Mouse (Mus musculus): ENCODE data around the gene Sh3bgrl. TPM values are rescaled to one million over a fixed set of nuclear protein-coding genes. Genes with fewer than 3 reads are reported as not detected.

The Sh3bgrl gene
- polyA plus RNA-seq, 1 experiment from 2014 or later: 124 TPM

GRCm38 (mm10) chrX:109189607-109190006, 94.4 kb downstream of the Sh3bgrl start:
- Histone ChIP-seq H3K9ac (no peak overlapping the region), H3K9me3 (no peaks in the 10 kb centered on the region), H3K4me2 (no peak overlapping the region), H3K4me1 (no peaks in the 10 kb centered on the region), H3K27ac (no peak overlapping the region), H3K27me3 (replicated peaks) (no peaks in the 10 kb centered on the region), H3K4me3 (replicated peaks) (no peak overlapping the region), H3K36me3 (no peaks in the 10 kb centered on the region)
- 83% methylated on average over 4 of the region's 4 CpGs for WGBS
- ATAC-seq (ENCODE audit: insufficient read depth, low FRiP score, low read depth): no peak

GRCm38 (mm10) chrX:109190969-109191368, 95.8 kb downstream of the Sh3bgrl start:
- Histone ChIP-seq H3K27me3 (replicated peaks) (no peaks in the 10 kb centered on the region), H3K9me3 (no peaks in the 10 kb centered on the region), H3K27ac (no peak overlapping the region), H3K4me3 (replicated peaks) (no peak overlapping the region), H3K4me2 (no peak overlapping the region), H3K9ac (no peak overlapping the region), H3K4me1 (no peaks in the 10 kb centered on the region), H3K36me3 (no peaks in the 10 kb centered on the region)
- 53% methylated on average over 4 of the region's 4 CpGs for WGBS
- ATAC-seq (ENCODE audit: insufficient read depth, low FRiP score, low read depth): no peak

- no peaks in the 10 kb centered on the region for H3K27me3 ChIP-seq (replicated peaks)
- H3K4me1 ChIP-seq: no peaks in the 10 kb centered on the region
- H3K4me3 ChIP-seq (replicated peaks): no peak overlapping the region
- WGBS: 52% methylated on average over 4 of the region's 4 CpGs
- no peak overlapping the region for H3K4me2 ChIP-seq
- no peaks in the 10 kb centered on the region for H3K9me3 ChIP-seq
- H3K36me3 ChIP-seq: no peaks in the 10 kb centered on the region
- H3K27ac ChIP-seq: no peak overlapping the region
- no peak overlapping the region for H3K9ac ChIP-seq
- no peak for ATAC-seq (ENCODE audit: insufficient read depth, low FRiP score, low read depth)
Observed at GRCm38 (mm10) chrX:109191436-109191835, 96.3 kb downstream of the Sh3bgrl start.

- no peak within 1 kb of the TSS for H3K9ac ChIP-seq
- no peaks in the 10 kb centered on the region for H3K4me1 ChIP-seq
- no peak within 1 kb of the TSS for H3K4me2 ChIP-seq
- ATAC-seq (ENCODE audit: insufficient read depth, low FRiP score, low read depth): no peak
- WGBS: 62% methylated on average over 4 of the region's 4 CpGs
- H3K27ac ChIP-seq: no peak within 1 kb of the TSS
- H3K27me3 ChIP-seq (replicated peaks): no peaks in the 10 kb centered on the region
- H3K36me3 ChIP-seq: no peaks in the 10 kb centered on the region
- H3K4me3 ChIP-seq (replicated peaks): no peak within 1 kb of the TSS
- no peaks in the 10 kb centered on the region for H3K9me3 ChIP-seq
Observed at GRCm38 (mm10) chrX:109196468-109196867, 101.3 kb downstream of the Sh3bgrl start, which contains the start of gene Gm6377. Gene Gm6377 (plus strand): TSS chrX:109196756.

- H3K4me3 ChIP-seq (replicated peaks): no peak overlapping the region
- no peaks in the 10 kb centered on the region for H3K4me1 ChIP-seq
- no peaks in the 10 kb centered on the region for H3K36me3 ChIP-seq
- H3K27ac ChIP-seq: no peak overlapping the region
- no peaks in the 10 kb centered on the region for H3K27me3 ChIP-seq (replicated peaks)
- H3K4me2 ChIP-seq: no peak overlapping the region
- no peak for ATAC-seq (ENCODE audit: insufficient read depth, low FRiP score, low read depth)
- no peaks in the 10 kb centered on the region for H3K9me3 ChIP-seq
- H3K9ac ChIP-seq: no peak overlapping the region
Observed at GRCm38 (mm10) chrX:109207843-109208242, 112.7 kb downstream of the Sh3bgrl start.

- Histone ChIP-seq H3K27ac (no peak overlapping the region), H3K9ac (no peak overlapping the region), H3K4me1 (no peaks in the 10 kb centered on the region), H3K4me2 (no peak overlapping the region), H3K36me3 (no peaks in the 10 kb centered on the region), H3K4me3 (replicated peaks) (no peak overlapping the region), H3K9me3 (no peaks in the 10 kb centered on the region), H3K27me3 (replicated peaks) (no peaks in the 10 kb centered on the region)
- no peak for ATAC-seq (ENCODE audit: insufficient read depth, low FRiP score, low read depth)
- WGBS: 84% methylated on average over 1 of the region's 1 CpGs
Observed at GRCm38 (mm10) chrX:109228720-109229119, 133.6 kb downstream of the Sh3bgrl start.

GRCm38 (mm10) chrX:109235383-109236036, 140.3 kb downstream of the Sh3bgrl start:
- WGBS: 85% methylated on average over 3 of the region's 3 CpGs
- no peak for ATAC-seq (ENCODE audit: insufficient read depth, low FRiP score, low read depth)
- H3K27me3 ChIP-seq (replicated peaks): no peaks in the 10 kb centered on the region
- H3K9ac ChIP-seq: no peak overlapping the region
- H3K27ac ChIP-seq: no peak overlapping the region
- no peak overlapping the region for H3K4me3 ChIP-seq (replicated peaks)
- no peaks in the 10 kb centered on the region for H3K36me3 ChIP-seq
- H3K4me1 ChIP-seq: no peaks in the 10 kb centered on the region
- no peak overlapping the region for H3K4me2 ChIP-seq
- no peaks in the 10 kb centered on the region for H3K9me3 ChIP-seq

- H3K4me3 ChIP-seq (replicated peaks): no peak overlapping the region
- ATAC-seq (ENCODE audit: insufficient read depth, low FRiP score, low read depth): no peak
- no peaks in the 10 kb centered on the region for H3K9me3 ChIP-seq
- H3K27ac ChIP-seq: no peak overlapping the region
- no peaks in the 10 kb centered on the region for H3K36me3 ChIP-seq
- H3K4me1 ChIP-seq: no peaks in the 10 kb centered on the region
- no peak overlapping the region for H3K4me2 ChIP-seq
- H3K27me3 ChIP-seq (replicated peaks): no peaks in the 10 kb centered on the region
- no peak overlapping the region for H3K9ac ChIP-seq
Observed at GRCm38 (mm10) chrX:109238163-109238562, 143.0 kb downstream of the Sh3bgrl start.

Other genes with a start within 250 kb of the Sh3bgrl start
- gene Hmgn5, start 82.0 kb upstream of the Sh3bgrl start, polyA plus RNA-seq (2015; fragmentation: Nextera tagmentation; extraction: Ambion mirVana): 27.2 and 28.6 TPM in 2 replicates
- gene Gm6377, start 101.4 kb downstream of the Sh3bgrl start, polyA plus RNA-seq (2015; fragmentation: Nextera tagmentation; extraction: Ambion mirVana): 0.12 and 0.21 TPM in 2 replicates

Data from stomach, embryonic 15.5 days (tissue).